Mouse (Mus musculus) E14TG2a.4 (cell line): ENCODE measurements around the gene Gm9767.

Source experiments
- CTCF ChIP-seq: conservative IDR thresholded peaks from 2 replicates; pipeline ENCODE4 v1.5.1; 2014; ENCODE audit warnings: low read length
- NANOG ChIP-seq: IDR thresholded peaks from 2 replicates; pipeline ENCODE4 v1.6.1; 2014; ENCODE audit warnings: borderline replicate concordance, low read length, mixed read lengths
- POU5F1 ChIP-seq: IDR thresholded peaks from 2 replicates; pipeline ENCODE4 v1.6.1; 2014; ENCODE audit warnings: low read length, borderline replicate concordance

DNA sequence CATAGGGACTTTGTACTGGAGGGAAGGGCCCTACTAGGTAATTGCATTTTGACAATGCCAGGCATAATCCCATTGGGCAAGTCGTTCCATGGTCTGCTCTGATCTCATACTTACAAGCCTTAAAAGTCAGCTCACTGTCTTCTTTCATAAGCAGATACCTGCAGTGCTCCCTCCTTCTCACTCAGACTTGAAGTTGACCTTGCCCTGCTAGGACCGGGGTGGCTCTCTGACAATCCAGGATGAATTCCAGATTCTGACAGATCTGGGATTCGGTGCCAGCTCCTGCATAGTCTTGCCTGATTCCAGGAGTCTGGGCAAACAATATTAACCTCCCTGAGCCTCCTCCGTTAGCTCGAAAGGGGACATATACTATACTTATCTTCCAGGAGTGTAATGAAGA, 6.1 kb upstream of the Gm9767 start:
- TF ChIP-seq CTCF (no peak), NANOG (no peak), POU5F1 (no peak)
